Mouse (Mus musculus): Measurements from ENCODE around the gene Llph.

Llph gene

GRCm38 (mm10) chr10:120280375-120280774 lies 53.5 kb downstream of the Llph start:
- DNase-seq: no peak

GRCm38 (mm10) chr10:120281700-120282099 lies 54.8 kb downstream of the Llph start:
- no peak for DNase-seq

All from cerebellum, adult 9-10 months (tissue).